Mouse (Mus musculus) hindbrain, embryonic 16.5 days (tissue): Measurements from ENCODE around the gene Rpl32. TPM values are rescaled to one million over a fixed set of nuclear protein-coding genes. Genes with fewer than 3 reads are reported as not detected.
"Not testable (repeated sequence)": the region's sequence is repeated elsewhere in the genome, so short reads cannot be mapped to it uniquely, and the experiment has no call there.

Experiments used
- ATAC-seq: fragments of 200-750 bp; cut with Nextera tagmentation; 2 replicates; pipeline ENCODE4 v1.8.0; 2017; ENCODE audit warnings: moderate TSS enrichment, moderate library complexity
- H3K27ac ChIP-seq: fragments of 300-500 bp; sonication (generic); 2 replicates; pipeline ENCODE4 v1.5.1; 2014; ENCODE audit warnings: low read depth, mild to moderate bottlenecking, control low read depth, low read length, moderate library complexity
- H3K27me3 ChIP-seq: fragments of 300-500 bp; sonication (generic); replicated peaks from 2 replicates; pipeline ENCODE4 v1.6.1; 2014; ENCODE audit warnings: low read length; ENCODE audit not compliant: control insufficient read depth, insufficient read depth
- H3K36me3 ChIP-seq: fragments of 300-500 bp; sonication (generic); 2 replicates; pipeline ENCODE4 v1.6.1; 2014; ENCODE audit warnings: mild to moderate bottlenecking, low read length, moderate library complexity, mixed read lengths; ENCODE audit not compliant: control insufficient read depth, insufficient read depth
- H3K4me1 ChIP-seq: fragments of 300-500 bp; sonication (generic); 2 replicates; pipeline ENCODE4 v1.6.1; 2014; ENCODE audit warnings: low read depth, low read length; ENCODE audit not compliant: control insufficient read depth, insufficient read depth
- H3K4me2 ChIP-seq: fragments of 300-500 bp; sonication (generic); 2 replicates; pipeline ENCODE4 v1.6.1; 2014; ENCODE audit warnings: mild to moderate bottlenecking, low read length, control low read depth, moderate library complexity
- H3K4me3 ChIP-seq: fragments of 300-500 bp; sonication (generic); 2 replicates; pipeline ENCODE4 v1.5.1; 2014; ENCODE audit warnings: mild to moderate bottlenecking, low read length, control low read depth, moderate library complexity
- H3K9ac ChIP-seq: fragments of 300-500 bp; sonication (generic); 2 replicates; pipeline ENCODE4 v1.6.1; 2014; ENCODE audit warnings: low read depth, mild to moderate bottlenecking, control low read depth, low read length, moderate library complexity
- H3K9me3 ChIP-seq: fragments of 300-500 bp; sonication (generic); 2 replicates; pipeline ENCODE4 v1.6.1; 2014; ENCODE audit warnings: mild to moderate bottlenecking, low read length, moderate library complexity; ENCODE audit not compliant: control insufficient read depth
- WGBS: fragments of 180-500 bp; shearing (Covaris S2); extraction: QIAGEN DNeasy Blood & Tissue Kit; methylation state at CpG from one replicate; pipeline ENCODE4 v1.1.7; 2014; 5-methylcytosine and 5-hydroxymethylcytosine counted together
- polyA plus RNA-seq: library from polyadenylated mRNA; unstranded; fragments of >200 nt; fragmentation: Nextera tagmentation; extraction: Ambion mirVana; gene quantifications from 2 replicates; pipeline ENCODE4 v1.2.1, GENCODE M21; 2015

Gene Rpl32
- polyA plus RNA-seq, 1 experiment from 2014 or later: 884 TPM

GRCm38 (mm10) chr6:115846640-115847411 is 38.3 kb upstream of the Rpl32 start:
- Histone ChIP-seq H3K9ac (no peak overlapping the region), H3K4me3 (no peak overlapping the region), H3K27ac (no peak overlapping the region), H3K36me3 (peaks cover 2% of the 10 kb centered on the region; the same call in 1 of the 2 replicates), H3K4me1 (no peaks in the 10 kb centered on the region), H3K9me3 (no peaks in the 10 kb centered on the region), H3K4me2 (no peak overlapping the region), H3K27me3 (no peaks in the 10 kb centered on the region)
- WGBS: 43% methylated on average over 8 of the region's 8 CpGs
- no peak for ATAC-seq

- no peaks in the 10 kb centered on the region for H3K4me1 ChIP-seq
- H3K27ac ChIP-seq: no peak overlapping the region
- peaks cover 2% of the 10 kb centered on the region; the same call in 1 of the 2 replicates for H3K36me3 ChIP-seq
- no peaks in the 10 kb centered on the region for H3K9me3 ChIP-seq
- 97% methylated on average over 4 of the region's 4 CpGs for WGBS
- no peaks in the 10 kb centered on the region for H3K27me3 ChIP-seq
- H3K4me3 ChIP-seq: no peak overlapping the region
- no peak overlapping the region for H3K9ac ChIP-seq
- no peak overlapping the region for H3K4me2 ChIP-seq
- ATAC-seq: no peak
These were observed 36.5 kb upstream of the Rpl32 start for GRCm38 (mm10) chr6:115845006-115845405.

- Histone ChIP-seq H3K9ac (peak overlapping the region; percentile 27; the same call in 1 of the 2 replicates), H3K4me1 (peaks cover 10% of the 10 kb centered on the region), H3K27ac (0 out of 2 replicates have a peak overlapping the region, but pooled peaks have one; percentile 12), H3K4me2 (peak overlapping the region; percentile 85), H3K27me3 (no peaks in the 10 kb centered on the region), H3K9me3 (no peaks in the 10 kb centered on the region), H3K36me3 (no peaks in the 10 kb centered on the region), H3K4me3 (peak overlapping the region; percentile 45)
- peak; percentile 18; the same call in 1 of the 2 replicates for ATAC-seq
- WGBS: 69% methylated on average over 5 of the region's 5 CpGs
These were observed 30.2 kb upstream of the Rpl32 start for GRCm38 (mm10) chr6:115838745-115839144.

GRCm38 (mm10) chr6:115838161-115838597 is 29.6 kb upstream of the Rpl32 start, which contains the start of gene Efcab12:
Gene Efcab12, minus strand, starts transcription at chr6:115838412.
- H3K27me3 ChIP-seq: no peaks in the 10 kb centered on the region
- peaks cover 10% of the 10 kb centered on the region for H3K4me1 ChIP-seq
- H3K27ac ChIP-seq: peak within 1 kb of the TSS; percentile 69
- no peaks in the 10 kb centered on the region for H3K9me3 ChIP-seq
- peak within 1 kb of the TSS; percentile 85 for H3K4me2 ChIP-seq
- ATAC-seq: peak; percentile 95
- peak within 1 kb of the TSS; percentile 45 for H3K4me3 ChIP-seq
- H3K36me3 ChIP-seq: no peaks in the 10 kb centered on the region
- WGBS: under 1% methylated on average over 19 of the region's 19 CpGs
- peak within 1 kb of the TSS; percentile 59 for H3K9ac ChIP-seq

DNA sequence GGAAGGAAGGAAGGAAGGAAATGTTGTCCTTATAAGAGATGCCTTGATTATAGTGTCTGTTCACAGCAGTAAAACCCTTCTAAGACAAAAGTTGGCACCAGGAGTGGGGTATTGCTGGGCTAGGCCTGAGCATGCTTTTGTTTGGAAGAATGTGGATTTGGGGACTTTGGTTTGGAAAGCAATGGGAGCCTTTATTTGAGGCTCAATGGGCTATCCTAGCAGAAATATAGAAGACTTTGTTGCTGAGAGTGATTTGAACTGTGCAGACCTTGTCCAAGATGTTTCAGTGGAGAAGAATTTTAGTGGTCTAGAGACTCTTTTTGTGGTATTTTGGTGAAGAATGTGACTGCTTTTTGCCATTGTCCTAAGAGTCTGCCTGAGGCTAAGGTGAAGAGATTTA is 25.3 kb upstream of the Rpl32 start:
- Histone ChIP-seq H3K27me3 (no peaks in the 10 kb centered on the region), H3K4me1 (peaks cover 10% of the 10 kb centered on the region), H3K27ac (no peak overlapping the region), H3K9ac (no peak overlapping the region), H3K9me3 (no peaks in the 10 kb centered on the region), H3K4me3 (no peak overlapping the region), H3K36me3 (no peaks in the 10 kb centered on the region), H3K4me2 (no peak overlapping the region)
- ATAC-seq: no peak

DNA sequence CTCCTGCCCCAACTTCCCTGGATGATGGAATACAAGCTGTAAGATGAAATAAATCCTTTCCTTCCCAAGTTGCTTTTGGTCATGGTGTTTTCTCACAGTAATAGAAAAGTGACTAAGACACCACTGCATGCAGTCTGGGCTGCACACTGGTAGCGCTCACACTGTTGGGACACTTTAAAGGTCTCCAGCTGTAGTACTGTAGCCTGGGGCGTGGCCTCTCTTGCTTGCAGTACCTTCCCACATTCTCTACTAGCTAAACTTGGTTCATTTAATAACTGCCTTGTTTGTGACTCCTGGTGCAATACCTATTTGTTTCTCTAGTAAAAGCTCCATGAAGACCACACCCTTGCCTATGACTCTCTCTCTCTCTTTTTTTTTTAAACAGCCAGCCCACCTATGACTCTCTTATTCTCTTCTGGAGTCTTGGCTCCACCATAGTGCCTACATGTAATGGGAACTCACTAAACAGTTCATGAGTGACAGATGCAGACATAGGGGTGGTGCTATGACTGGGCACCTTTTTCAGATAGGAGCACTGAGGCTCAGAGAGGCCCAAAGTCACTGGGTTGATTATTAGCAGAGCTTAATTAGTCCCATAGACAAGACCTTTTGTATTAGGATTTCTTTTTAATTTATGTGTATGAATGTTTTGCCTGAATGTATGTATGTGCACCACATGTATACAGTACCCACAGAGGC is 23.8 kb upstream of the Rpl32 start:
- 94% methylated on average over 2 of the region's 2 CpGs for WGBS
- H3K9ac ChIP-seq: no peak overlapping the region
- no peak overlapping the region for H3K4me3 ChIP-seq

GRCm38 (mm10) chr6:115830779-115831601 is 22.4 kb upstream of the Rpl32 start:
- Histone ChIP-seq H3K4me2 (no peak overlapping the region), H3K36me3 (no peaks in the 10 kb centered on the region), H3K27ac (no peak overlapping the region), H3K27me3 (no peaks in the 10 kb centered on the region), H3K9me3 (no peaks in the 10 kb centered on the region), H3K4me3 (no peak overlapping the region), H3K9ac (no peak overlapping the region), H3K4me1 (no peaks in the 10 kb centered on the region)
- WGBS: 83% methylated on average over 6 of the region's 6 CpGs
- ATAC-seq: no peak

More for the DNA sequence above, 23.8 kb upstream of the Rpl32 start:
- Histone ChIP-seq H3K4me1 (no peaks in the 10 kb centered on the region), H3K27ac (no peak overlapping the region), H3K36me3 (no peaks in the 10 kb centered on the region), H3K27me3 (no peaks in the 10 kb centered on the region), H3K9me3 (no peaks in the 10 kb centered on the region), H3K4me2 (no peak overlapping the region)
- no peak for ATAC-seq

- H3K4me1 ChIP-seq, H3K4me3 ChIP-seq, H3K9me3 ChIP-seq, H3K36me3 ChIP-seq, H3K27me3 ChIP-seq, H3K9ac ChIP-seq, H3K27ac ChIP-seq: not testable (repeated sequence)
- H3K4me2 ChIP-seq: peak overlapping the region; percentile 22; the same call in 1 of the 2 replicates
- peak; percentile 88 for ATAC-seq
- 5% methylated on average over 5 of the region's 11 CpGs for WGBS
These were observed 15.4 kb upstream of the Rpl32 start for GRCm38 (mm10) chr6:115823850-115824464.
